Mouse (Mus musculus): ENCODE measurements around the gene Mpc1. TPM values are rescaled to one million over a fixed set of nuclear protein-coding genes. Genes with fewer than 3 reads are reported as not detected.
"Not testable (repeated sequence)": the region's sequence is repeated elsewhere in the genome, so short reads cannot be mapped to it uniquely, and the experiment has no call there.

Mpc1 gene
- polyA plus RNA-seq, 1 experiment from 2014 or later: 204 TPM

GRCm38 (mm10) chr17:8251704-8252103 lies 31.0 kb upstream of the Mpc1 start:
- WGBS: 82% methylated on average over 7 of the region's 7 CpGs
- H3K9me3 ChIP-seq: no peaks in the 10 kb centered on the region
- no peak overlapping the region for H3K4me3 ChIP-seq
- no peaks in the 10 kb centered on the region for H3K36me3 ChIP-seq
- H3K4me1 ChIP-seq: no peaks in the 10 kb centered on the region
- peaks cover 50% of the 10 kb centered on the region for H3K27me3 ChIP-seq (replicated peaks)
- H3K9ac ChIP-seq: no peak overlapping the region
- ATAC-seq (ENCODE audit: extremely low read depth, insufficient number of reproducible peaks, low FRiP score, low TSS enrichment): no peak
- no peak overlapping the region for H3K4me2 ChIP-seq
- no peak overlapping the region for H3K27ac ChIP-seq (replicated peaks)

- ATAC-seq (ENCODE audit: extremely low read depth, insufficient number of reproducible peaks, low FRiP score, low TSS enrichment): no peak
These were observed 28.4 kb upstream of the Mpc1 start for GRCm38 (mm10) chr17:8254268-8254667.

GRCm38 (mm10) chr17:8254914-8255313 lies 27.8 kb upstream of the Mpc1 start:
- no peak overlapping the region for H3K4me3 ChIP-seq
- 56% methylated on average over 3 of the region's 3 CpGs for WGBS

More at GRCm38 (mm10) chr17:8254268-8254667, 28.4 kb upstream of the Mpc1 start:
- Histone ChIP-seq H3K27ac (replicated peaks) (no peak overlapping the region), H3K4me1 (no peaks in the 10 kb centered on the region), H3K4me2 (no peak overlapping the region), H3K4me3 (no peak overlapping the region), H3K9me3 (no peaks in the 10 kb centered on the region), H3K27me3 (replicated peaks) (peaks cover 41% of the 10 kb centered on the region), H3K9ac (no peak overlapping the region), H3K36me3 (no peaks in the 10 kb centered on the region)

GRCm38 (mm10) chr17:8255583-8255982 lies 27.1 kb upstream of the Mpc1 start:
- H3K4me2 ChIP-seq: no peak overlapping the region
- no peak for ATAC-seq (ENCODE audit: extremely low read depth, insufficient number of reproducible peaks, low FRiP score, low TSS enrichment)

More at GRCm38 (mm10) chr17:8254914-8255313, 27.8 kb upstream of the Mpc1 start:
- H3K4me2 ChIP-seq: no peak overlapping the region
- peaks cover 35% of the 10 kb centered on the region for H3K27me3 ChIP-seq (replicated peaks)
- no peaks in the 10 kb centered on the region for H3K36me3 ChIP-seq
- H3K9me3 ChIP-seq: no peaks in the 10 kb centered on the region
- H3K4me1 ChIP-seq: no peaks in the 10 kb centered on the region
- H3K27ac ChIP-seq (replicated peaks): no peak overlapping the region
- no peak for ATAC-seq (ENCODE audit: extremely low read depth, insufficient number of reproducible peaks, low FRiP score, low TSS enrichment)
- H3K9ac ChIP-seq: no peak overlapping the region

GRCm38 (mm10) chr17:8256982-8257381 lies 25.7 kb upstream of the Mpc1 start:
- no peaks in the 10 kb centered on the region for H3K36me3 ChIP-seq
- H3K4me1 ChIP-seq: no peaks in the 10 kb centered on the region
- ATAC-seq (ENCODE audit: extremely low read depth, insufficient number of reproducible peaks, low FRiP score, low TSS enrichment): no peak
- no peak overlapping the region for H3K4me2 ChIP-seq
- WGBS: 69% methylated on average over 8 of the region's 8 CpGs
- no peak overlapping the region for H3K9ac ChIP-seq
- no peaks in the 10 kb centered on the region for H3K9me3 ChIP-seq
- no peak overlapping the region for H3K27ac ChIP-seq (replicated peaks)
- H3K4me3 ChIP-seq: no peak overlapping the region
- H3K27me3 ChIP-seq (replicated peaks): peaks cover 29% of the 10 kb centered on the region

More at GRCm38 (mm10) chr17:8255583-8255982, 27.1 kb upstream of the Mpc1 start:
- no peak overlapping the region for H3K27ac ChIP-seq (replicated peaks)
- H3K4me1 ChIP-seq: no peaks in the 10 kb centered on the region
- no peak overlapping the region for H3K4me3 ChIP-seq
- H3K36me3 ChIP-seq: no peaks in the 10 kb centered on the region
- H3K9me3 ChIP-seq: no peaks in the 10 kb centered on the region
- no peak overlapping the region for H3K9ac ChIP-seq
- 65% methylated on average over 6 of the region's 6 CpGs for WGBS
- peaks cover 31% of the 10 kb centered on the region for H3K27me3 ChIP-seq (replicated peaks)

- not testable (repeated sequence) for H3K27me3 ChIP-seq (replicated peaks); H3K36me3 ChIP-seq; H3K27ac ChIP-seq (replicated peaks); H3K4me3 ChIP-seq; H3K4me2 ChIP-seq; H3K9ac ChIP-seq; H3K4me1 ChIP-seq; H3K9me3 ChIP-seq; ATAC-seq (ENCODE audit: extremely low read depth, insufficient number of reproducible peaks, low FRiP score, low TSS enrichment)
- WGBS: 11% methylated on average over 7 of the region's 7 CpGs
These were observed 18.1 kb upstream of the Mpc1 start for GRCm38 (mm10) chr17:8264638-8265037.

GRCm38 (mm10) chr17:8272054-8272749 lies 10.5 kb upstream of the Mpc1 start:
- Histone ChIP-seq H3K4me2 (no peak overlapping the region), H3K36me3 (no peaks in the 10 kb centered on the region), H3K9me3 (no peaks in the 10 kb centered on the region), H3K9ac (no peak overlapping the region), H3K27me3 (replicated peaks) (peaks cover 46% of the 10 kb centered on the region), H3K4me1 (0 out of 2 replicates have a peak, but pooled peaks cover 4% of the 10 kb centered on the region), H3K4me3 (no peak overlapping the region), H3K27ac (replicated peaks) (no peak overlapping the region)
- ATAC-seq (ENCODE audit: extremely low read depth, insufficient number of reproducible peaks, low FRiP score, low TSS enrichment): no peak
- 37% methylated on average over 6 of the region's 6 CpGs for WGBS

- Histone ChIP-seq H3K4me1 (0 out of 2 replicates have a peak, but pooled peaks cover 4% of the 10 kb centered on the region), H3K4me2 (no peak overlapping the region), H3K9ac (no peak overlapping the region), H3K4me3 (no peak overlapping the region), H3K27me3 (replicated peaks) (peaks cover 46% of the 10 kb centered on the region), H3K36me3 (no peaks in the 10 kb centered on the region), H3K9me3 (no peaks in the 10 kb centered on the region), H3K27ac (replicated peaks) (no peak overlapping the region)
- no peak for ATAC-seq (ENCODE audit: extremely low read depth, insufficient number of reproducible peaks, low FRiP score, low TSS enrichment)
- 50% methylated on average over 6 of the region's 6 CpGs for WGBS
These were observed 9.8 kb upstream of the Mpc1 start for GRCm38 (mm10) chr17:8272951-8273350.

- Histone ChIP-seq H3K4me3 (no peak overlapping the region), H3K4me1 (0 out of 2 replicates have a peak, but pooled peaks cover 4% of the 10 kb centered on the region), H3K4me2 (no peak overlapping the region), H3K27me3 (replicated peaks) (peaks cover 42% of the 10 kb centered on the region), H3K9ac (no peak overlapping the region), H3K27ac (replicated peaks) (no peak overlapping the region), H3K36me3 (no peaks in the 10 kb centered on the region), H3K9me3 (no peaks in the 10 kb centered on the region)
- no peak for ATAC-seq (ENCODE audit: extremely low read depth, insufficient number of reproducible peaks, low FRiP score, low TSS enrichment)
- WGBS: 63% methylated on average over 4 of the region's 4 CpGs
These were observed 6.6 kb upstream of the Mpc1 start for GRCm38 (mm10) chr17:8276071-8276470.

- ATAC-seq (ENCODE audit: extremely low read depth, insufficient number of reproducible peaks, low FRiP score, low TSS enrichment): no peak
- Histone ChIP-seq H3K36me3 (no peaks in the 10 kb centered on the region), H3K4me2 (no peak overlapping the region), H3K4me1 (0 out of 2 replicates have a peak, but pooled peaks cover 4% of the 10 kb centered on the region), H3K4me3 (no peak overlapping the region), H3K27ac (replicated peaks) (no peak overlapping the region), H3K27me3 (replicated peaks) (peaks cover 36% of the 10 kb centered on the region), H3K9me3 (no peaks in the 10 kb centered on the region), H3K9ac (no peak overlapping the region)
- 66% methylated on average over 7 of the region's 7 CpGs for WGBS
These were observed 6.0 kb upstream of the Mpc1 start for GRCm38 (mm10) chr17:8276680-8277079.

GRCm38 (mm10) chr17:8277266-8277665 lies 5.4 kb upstream of the Mpc1 start:
- Histone ChIP-seq H3K27me3 (replicated peaks) (peaks cover 30% of the 10 kb centered on the region), H3K36me3 (no peaks in the 10 kb centered on the region), H3K9ac (no peak overlapping the region), H3K9me3 (no peaks in the 10 kb centered on the region), H3K4me1 (0 out of 2 replicates have a peak, but pooled peaks cover 6% of the 10 kb centered on the region), H3K4me3 (no peak overlapping the region), H3K4me2 (no peak overlapping the region), H3K27ac (replicated peaks) (no peak overlapping the region)
- ATAC-seq (ENCODE audit: extremely low read depth, insufficient number of reproducible peaks, low FRiP score, low TSS enrichment): no peak
- 87% methylated on average over 3 of the region's 3 CpGs for WGBS

- Histone ChIP-seq H3K4me1 (peaks cover 7% of the 10 kb centered on the region; the same call in 1 of the 2 replicates), H3K9me3 (no peaks in the 10 kb centered on the region), H3K27me3 (replicated peaks) (peaks cover 21% of the 10 kb centered on the region), H3K27ac (replicated peaks) (no peak overlapping the region), H3K4me3 (no peak overlapping the region), H3K9ac (no peak overlapping the region), H3K36me3 (no peaks in the 10 kb centered on the region), H3K4me2 (no peak overlapping the region)
- WGBS: 61% methylated on average over 3 of the region's 3 CpGs
- no peak for ATAC-seq (ENCODE audit: extremely low read depth, insufficient number of reproducible peaks, low FRiP score, low TSS enrichment)
These were observed 4.3 kb upstream of the Mpc1 start for GRCm38 (mm10) chr17:8278356-8278755.

All from heart, embryonic 13.5 days (tissue).